In the genomic region with DNA sequence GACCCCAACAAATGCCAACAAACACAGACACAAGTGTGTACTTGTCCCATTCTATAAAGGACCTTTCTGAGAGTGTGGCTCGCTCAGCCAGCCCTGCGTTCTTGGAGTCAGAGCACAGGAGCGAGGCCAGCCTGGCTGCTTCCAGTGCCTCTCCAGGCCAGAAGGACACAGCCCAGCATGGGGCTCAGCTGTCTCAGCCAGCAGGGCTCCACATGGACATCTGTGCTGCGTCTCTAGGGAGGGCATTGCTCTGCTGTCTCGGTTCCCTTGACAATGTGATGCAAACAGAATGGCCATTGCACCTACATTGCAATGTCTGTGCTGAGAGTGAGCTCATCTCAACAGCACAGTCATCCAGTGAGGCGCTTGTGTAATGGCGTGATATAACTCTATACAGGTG, we compare ENCODE assay signal across 11 mouse cellular contexts. TPM values are rescaled to one million over a fixed set of nuclear protein-coding genes. Genes with fewer than 3 reads are reported as not detected.
A peak's percentile ranks its signal among the peaks of the same experiment; 100 is the strongest.
DNase-seq lines count a peak whose midpoint lies in the region; ATAC-seq and TF ChIP-seq lines count a peak whose summit lies in the region.
"Had no signal": no experiment of that assay in that cellular context is flagged by ENCODE, and none has a peak within 500 bp of the region (broad histone marks: within the 10 kb centered on the region; RNA-seq: fewer than 3 reads in every experiment).

No protein-coding gene starts in this region.

- WGBS in neural tube, embryonic 12.5 days, result 76% methylated on average over 7 of the region's 7 CpGs
- 26% methylated on average over 7 of the region's 7 CpGs for WGBS in cerebellum, adult 2 months

- 0 out of 2 replicates have a peak, but pooled peaks have one; percentile 17 for ATAC-seq in neural tube, embryonic 12.5 days (ENCODE audit: low FRiP score, low read depth)
- ATAC-seq: liver, embryonic 12.5 days had no signal

- no peaks in the 10 kb centered on the region for H3K36me3 ChIP-seq in neural tube, embryonic 12.5 days
- H3K36me3 ChIP-seq: heart, embryonic 15.5 days; kidney, embryonic 15.5 days; liver, embryonic 12.5 days had no signal

- no peaks in the 10 kb centered on the region for H3K9me3 ChIP-seq in neural tube, embryonic 12.5 days
- H3K9me3 ChIP-seq: heart, embryonic 15.5 days; kidney, embryonic 15.5 days; liver, embryonic 12.5 days had no signal

- H3K9ac ChIP-seq in neural tube, embryonic 12.5 days, result no peak overlapping the region
- H3K9ac ChIP-seq: heart, embryonic 15.5 days; kidney, embryonic 15.5 days; liver, embryonic 12.5 days had no signal

- no peak overlapping the region for H3K4me2 ChIP-seq in neural tube, embryonic 12.5 days (replicated peaks)
- H3K4me2 ChIP-seq: heart, embryonic 15.5 days; kidney, embryonic 15.5 days; liver, embryonic 12.5 days had no signal

- H3K27ac ChIP-seq in neural tube, embryonic 12.5 days, result no peak overlapping the region
- H3K27ac ChIP-seq in cerebellum, adult 2 months (ENCODE audit: insufficient read depth, low read length), result peak overlapping the region; percentile 51; the same call in 1 of the 2 replicates
- H3K27ac ChIP-seq: heart, embryonic 15.5 days; kidney, embryonic 15.5 days; liver, embryonic 12.5 days had no signal

- peak; percentile 26 for DNase-seq in gastrocnemius, postnatal 10 days
- DNase-seq in gastrocnemius, postnatal 4 days (ENCODE audit: low spot score in 2 of 2), result no peak
- DNase-seq in neural tube, embryonic 10.5 days (ENCODE audit: extremely low spot score, low spot score), result no peak
- DNase-seq in cerebellum, adult 2 months, result peak; percentile 63 to 69
- peak; percentile 32 for DNase-seq in skeletal muscle tissue, adult 2 months (ENCODE audit: low read depth, low spot score)
- DNase-seq in layer of hippocampus, postnatal 14 days (ENCODE audit: low spot score in 2 of 2), result no peak
- DNase-seq: right cerebral cortex, postnatal 25 days had no signal

- no peaks in the 10 kb centered on the region for H3K27me3 ChIP-seq in neural tube, embryonic 12.5 days (replicated peaks)
- H3K27me3 ChIP-seq in cerebellum, adult 2 months (ENCODE audit: control insufficient read depth, insufficient read depth, low read length), result no peaks in the 10 kb centered on the region
- H3K27me3 ChIP-seq: heart, embryonic 15.5 days; kidney, embryonic 15.5 days; liver, embryonic 12.5 days had no signal

- no peak for TF ChIP-seq CTCF in cerebellum, adult 2 months (IDR thresholded peaks at IDR 0.05; ENCODE audit: borderline replicate concordance, insufficient read depth, low read depth, low read length)

- no peak overlapping the region for H3K4me3 ChIP-seq in neural tube, embryonic 12.5 days
- no peak overlapping the region for H3K4me3 ChIP-seq in cerebellum, adult 2 months (replicated peaks; ENCODE audit: insufficient read depth, low read depth, low read length)
- H3K4me3 ChIP-seq: heart, embryonic 15.5 days; kidney, embryonic 15.5 days; liver, embryonic 12.5 days had no signal

- peaks cover 7% of the 10 kb centered on the region for H3K4me1 ChIP-seq in neural tube, embryonic 12.5 days
- peaks cover 21% of the 10 kb centered on the region for H3K4me1 ChIP-seq in cerebellum, adult 2 months (ENCODE audit: control insufficient read depth, insufficient read depth, low read length)
- H3K4me1 ChIP-seq: heart, embryonic 15.5 days; kidney, embryonic 15.5 days; liver, embryonic 12.5 days had no signal

- TF ChIP-seq POLR2A in cerebellum, adult 2 months (IDR thresholded peaks at IDR 0.05; ENCODE audit: borderline replicate concordance, insufficient read depth, low read length), result no peak

RNA-seq across cellular contexts. Expression of a gene that starts 35.7 kb away (rescaled TPM):
- total RNA-seq in gastrocnemius, postnatal 10 days (2021), result 100 to 1,000 TPM; 360 to 362 TPM
- total RNA-seq in gastrocnemius, postnatal 4 days (2021), result 100 to 1,000 TPM; 311 to 332 TPM
- 1,755 and 1,801 TPM in 2 replicates for polyA plus RNA-seq in neural tube, embryonic 12.5 days (2016; fragmentation: Nextera tagmentation; extraction: Ambion mirVana)
- polyA plus RNA-seq in cerebellum, adult 2 months (2012; rRNA removed), result 991 and 1,020 TPM in 2 replicates
- 1,000 to 10,000 TPM; 1,788 to 1,825 TPM for total RNA-seq in layer of hippocampus, postnatal 14 days (2021)

Comparison
In these comparisons a context has a peak if more than half of its experiments do, and no peak if none do; other contexts are left out.
1. DNase-seq: peak in gastrocnemius, postnatal 10 days (single experiment), cerebellum, adult 2 months (2 of 2) and skeletal muscle tissue, adult 2 months (single experiment); none in gastrocnemius, postnatal 4 days (0 of 2), neural tube, embryonic 10.5 days (single experiment) and layer of hippocampus, postnatal 14 days (0 of 2).
2. RNA of a gene that starts 35.7 kb away (total RNA-seq): 1,788 to 1,825 TPM in layer of hippocampus, postnatal 14 days; 360 to 362 TPM in gastrocnemius, postnatal 10 days and 311 to 332 TPM in gastrocnemius, postnatal 4 days; every median in the first group is over 4 times any median in the second.